Mouse (Mus musculus): ENCODE data around the gene Thy1. TPM values are rescaled to one million over a fixed set of nuclear protein-coding genes. Genes with fewer than 3 reads are reported as not detected.

The Thy1 gene
- total RNA-seq, 2 experiments from 2014 or later = 27.1 to 57.0 TPM

- intact Hi-C loops (cut with DNase I) = loop anchor here (5.0 kb wide), 1 partner anchor 42 kb away; the partner anchor contains the start of gene C1qtnf5
Measured at GRCm38 (mm10) chr9:44065177-44065576, 22.0 kb downstream of the Thy1 start.

DNA sequence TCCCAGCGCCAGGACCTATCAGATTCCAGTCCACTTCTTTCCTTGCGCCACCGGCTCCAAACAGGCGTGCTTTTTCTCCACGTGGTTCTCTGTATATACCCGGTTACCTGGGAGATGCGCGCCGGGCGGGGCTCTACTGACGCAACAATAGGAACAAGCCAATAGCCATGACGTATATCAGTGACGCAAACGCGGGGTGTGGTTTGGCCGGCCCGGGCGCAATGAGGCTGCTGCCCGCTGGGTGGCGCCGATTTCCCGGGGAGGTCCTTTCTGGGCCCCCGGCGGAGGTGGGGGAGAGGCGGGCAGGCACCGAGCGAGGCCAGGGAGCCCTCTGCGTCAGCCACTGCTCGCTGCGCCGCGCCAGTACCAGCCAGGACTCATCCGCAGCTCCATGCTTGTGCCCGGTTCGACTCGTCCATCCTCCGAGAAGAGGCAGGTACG lies 23.6 kb downstream of the Thy1 start, which contains the start of gene Usp2:
Gene Usp2, plus strand, starts transcription at position 237 of the 441 bp plus-strand sequence.
- DNase-seq = peak; percentile 100
- intact Hi-C loops (cut with DNase I) = loop anchor here (5.0 kb wide), 1 partner anchor 40 kb away; the partner anchor contains the start of gene C1qtnf5

More at GRCm38 (mm10) chr9:44065177-44065576, 22.0 kb downstream of the Thy1 start:
- DNase-seq = no peak

- DNase-seq = no peak
- intact Hi-C loops (cut with DNase I) = loop anchor here (5.0 kb wide), 1 partner anchor 40 kb away; the partner anchor contains the start of gene C1qtnf5
Measured at GRCm38 (mm10) chr9:44067241-44067959, 24.2 kb downstream of the Thy1 start.

DNA sequence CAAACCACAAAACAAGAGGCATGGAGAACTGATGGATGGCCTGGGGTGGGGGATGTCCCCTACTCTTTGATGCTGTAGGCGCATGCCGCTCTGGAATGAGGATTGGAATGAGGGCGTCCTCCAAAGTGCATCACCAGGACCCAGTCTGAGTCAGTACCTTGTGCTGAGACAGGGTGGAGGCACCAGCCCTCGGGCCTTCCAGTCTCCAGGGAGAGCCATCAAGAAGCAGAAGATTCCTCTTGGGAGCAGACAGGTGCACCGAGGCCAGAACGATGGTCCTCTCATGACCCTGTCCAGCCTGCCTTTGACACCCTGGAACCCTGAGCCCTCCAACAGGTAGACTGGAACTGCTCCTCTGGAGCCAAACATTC lies 24.8 kb downstream of the Thy1 start:
- intact Hi-C loops (cut with DNase I) = loop anchor here (5.0 kb wide), 1 partner anchor 39 kb away; the partner anchor contains the start of gene C1qtnf5
- DNase-seq = no peak

DNA sequence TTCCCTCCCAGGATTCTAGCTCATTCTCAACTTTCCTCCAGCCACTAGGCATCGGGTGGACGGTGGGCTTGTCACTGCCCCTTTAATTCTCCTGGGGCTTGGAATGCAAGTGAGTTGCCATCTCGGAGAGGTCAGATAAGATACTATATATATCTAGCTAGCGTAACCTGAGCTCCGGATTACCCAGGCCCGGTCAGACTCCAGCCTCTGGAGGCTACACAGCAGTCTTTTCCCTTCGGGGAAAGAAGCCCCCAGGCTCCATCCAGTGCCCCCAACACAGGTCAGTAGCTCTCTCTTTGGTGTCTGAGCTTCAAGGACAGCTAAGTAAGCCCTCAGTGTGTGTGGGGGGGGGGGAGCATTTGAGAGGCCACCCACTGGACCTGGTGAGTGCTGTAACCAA lies 26.1 kb downstream of the Thy1 start:
- DNase-seq = no peak
- intact Hi-C loops (cut with DNase I) = loop anchor here (5.0 kb wide), 1 partner anchor 38 kb away; the partner anchor contains the start of gene C1qtnf5

DNA sequence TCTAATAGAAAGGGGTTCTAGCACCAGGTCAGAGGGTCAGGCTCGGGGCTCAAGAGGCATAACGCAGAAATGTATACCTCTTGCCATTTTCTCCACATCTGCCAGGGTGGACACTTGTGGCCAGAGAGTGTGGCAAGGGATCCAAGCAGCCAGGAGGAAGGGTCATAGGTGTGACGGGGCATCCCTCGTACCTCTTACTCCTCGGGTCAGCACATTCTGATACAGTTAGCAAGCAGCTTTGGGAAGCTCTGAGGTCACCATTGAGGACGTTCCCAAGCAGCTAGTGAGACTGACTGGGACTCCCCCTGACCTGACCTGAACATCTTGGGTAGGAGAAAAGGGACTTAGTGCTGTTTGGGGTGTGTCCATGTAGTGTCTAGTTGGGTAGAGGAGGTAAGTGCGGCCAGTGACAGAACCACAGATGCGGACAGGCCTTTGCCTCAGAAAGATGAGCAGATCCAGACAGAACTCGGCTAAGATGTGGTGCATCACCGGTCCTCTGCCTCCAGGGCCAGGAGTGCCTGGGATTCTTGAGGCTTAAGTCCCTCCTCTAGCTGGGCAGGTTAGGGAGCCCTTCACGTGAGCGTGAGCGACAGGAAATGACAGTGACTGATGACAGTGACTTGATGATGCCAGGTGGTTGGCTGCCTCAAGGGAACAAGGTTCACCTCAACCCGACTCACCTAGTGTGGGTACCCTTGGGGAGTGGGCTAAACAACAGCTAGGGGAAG lies 27.1 kb downstream of the Thy1 start:
- intact Hi-C loops (cut with DNase I) = no loop called here
- DNase-seq = no peak

GRCm38 (mm10) chr9:44070844-44071231 lies 27.7 kb downstream of the Thy1 start:
- intact Hi-C loops (cut with DNase I) = no loop called here
- DNase-seq = no peak

DNA sequence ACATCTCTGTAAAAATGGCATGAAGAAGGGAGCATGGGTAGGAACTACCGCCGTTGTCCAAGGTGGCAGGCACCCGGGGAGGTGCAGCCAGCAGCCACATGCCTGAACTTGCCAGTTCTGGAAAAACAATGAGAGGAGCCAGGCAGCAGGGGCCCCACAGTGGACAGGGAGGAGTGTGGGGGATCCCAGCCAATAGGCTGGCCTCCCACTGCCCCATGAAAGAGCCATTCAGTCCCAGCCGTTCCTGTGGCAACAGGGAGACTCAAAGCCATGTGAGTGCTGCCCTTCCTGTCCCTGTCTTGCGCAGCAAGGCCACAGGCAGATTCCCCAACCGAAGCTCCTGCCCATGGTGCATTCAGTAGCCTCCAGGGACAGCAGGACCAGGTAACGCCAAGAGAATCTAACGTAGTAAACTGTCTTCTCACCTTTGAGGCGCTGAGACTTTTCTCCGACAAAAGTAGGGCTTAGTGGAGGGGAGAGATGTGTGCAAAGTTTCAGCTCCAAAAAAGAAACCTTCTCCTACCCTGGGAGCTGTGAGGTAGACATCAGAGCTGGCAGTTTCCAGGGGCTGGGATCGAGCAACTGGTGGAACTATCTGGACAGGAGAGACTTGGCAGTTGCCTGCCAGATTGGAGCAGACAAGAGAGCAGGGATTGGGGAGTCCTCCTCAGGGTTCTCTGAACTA lies 28.9 kb downstream of the Thy1 start:
- peak in 1 of 2 experiments; percentile 39 for DNase-seq
- intact Hi-C loops (cut with DNase I) = no loop called here

GRCm38 (mm10) chr9:44072599-44072915 lies 29.4 kb downstream of the Thy1 start:
- intact Hi-C loops (cut with DNase I) = no loop called here
- peak; percentile 39 to 53 for DNase-seq

- DNase-seq = no peak
- intact Hi-C loops (cut with DNase I) = loop anchor here (1.0 kb wide), 1 partner anchor 19 kb away; no protein-coding TSS in a partner anchor
Measured at GRCm38 (mm10) chr9:44073115-44073514, 29.9 kb downstream of the Thy1 start.

DNA sequence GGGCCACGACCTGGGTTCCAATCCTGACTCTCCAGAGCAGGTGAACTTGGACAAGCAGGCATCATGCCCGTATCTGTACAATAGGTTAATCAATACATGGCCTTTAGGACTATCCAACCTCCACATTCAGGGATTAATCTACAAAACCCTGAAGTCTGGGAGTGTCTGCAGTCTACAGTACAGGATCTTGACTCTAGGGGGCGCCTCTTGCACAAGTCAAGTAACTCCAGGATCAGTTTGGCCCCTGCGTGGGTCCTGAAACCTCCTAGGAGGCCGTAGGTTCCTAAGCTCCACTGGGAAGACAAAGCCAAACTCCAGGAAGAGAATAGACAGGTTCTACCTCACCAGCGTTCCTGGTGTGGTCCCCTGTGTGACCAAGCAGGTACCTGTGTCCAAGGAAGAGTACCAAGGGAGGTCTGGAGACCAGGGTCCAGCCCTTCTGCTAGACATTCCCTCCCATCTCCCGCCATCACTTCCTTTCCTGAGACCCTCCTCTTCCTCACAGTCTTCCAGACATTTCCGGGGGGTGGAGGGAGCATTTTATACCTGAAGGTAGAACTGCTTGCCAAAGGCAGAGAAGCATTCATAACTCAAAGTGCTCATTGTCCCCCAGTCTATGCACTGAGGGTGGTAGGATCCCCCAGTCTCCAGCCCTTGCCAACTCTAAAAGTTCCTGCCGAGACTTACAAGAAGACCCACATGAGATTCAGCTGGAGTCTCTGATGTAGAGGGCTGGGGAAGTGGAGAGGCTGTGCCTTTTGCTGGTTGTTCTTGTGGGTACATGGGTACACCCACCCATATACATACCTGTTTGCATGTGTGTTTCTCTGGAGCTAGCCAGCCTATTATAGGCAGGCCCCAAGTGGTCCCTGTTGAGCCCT lies 31.5 kb downstream of the Thy1 start:
- DNase-seq = peak in 1 of 2 experiments; percentile 50
- intact Hi-C loops (cut with DNase I) = no loop called here

DNA sequence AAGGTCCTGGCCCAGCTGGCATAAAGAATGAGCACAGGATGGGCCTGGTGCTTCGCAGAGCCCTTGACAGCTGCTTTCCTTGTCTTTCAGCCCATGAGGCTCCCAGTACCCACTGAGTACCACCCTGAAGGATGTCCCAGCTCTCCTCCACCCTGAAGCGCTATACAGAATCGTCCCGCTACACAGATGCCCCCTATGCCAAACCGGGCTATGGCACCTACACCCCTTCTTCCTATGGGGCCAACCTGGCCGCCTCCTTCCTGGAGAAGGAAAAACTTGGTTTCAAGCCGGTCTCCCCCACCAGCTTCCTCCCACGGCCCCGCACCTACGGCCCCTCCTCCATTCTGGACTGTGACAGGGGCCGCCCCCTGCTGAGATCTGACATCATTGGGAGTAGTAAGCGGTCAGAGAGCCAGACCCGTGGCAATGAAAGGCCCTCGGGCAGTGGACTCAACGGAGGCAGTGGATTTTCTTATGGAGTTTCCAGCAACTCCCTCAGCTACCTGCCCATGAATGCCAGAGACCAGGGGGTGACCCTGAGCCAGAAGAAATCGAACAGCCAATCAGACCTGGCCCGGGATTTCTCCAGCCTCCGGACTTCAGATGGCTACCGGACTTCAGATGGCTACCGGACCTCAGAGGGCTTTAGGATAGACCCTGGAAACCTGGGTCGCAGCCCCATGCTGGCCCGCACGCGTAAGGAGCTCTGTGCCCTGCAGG lies 32.3 kb downstream of the Thy1 start:
- no peak for DNase-seq
- intact Hi-C loops (cut with DNase I) = no loop called here

DNA sequence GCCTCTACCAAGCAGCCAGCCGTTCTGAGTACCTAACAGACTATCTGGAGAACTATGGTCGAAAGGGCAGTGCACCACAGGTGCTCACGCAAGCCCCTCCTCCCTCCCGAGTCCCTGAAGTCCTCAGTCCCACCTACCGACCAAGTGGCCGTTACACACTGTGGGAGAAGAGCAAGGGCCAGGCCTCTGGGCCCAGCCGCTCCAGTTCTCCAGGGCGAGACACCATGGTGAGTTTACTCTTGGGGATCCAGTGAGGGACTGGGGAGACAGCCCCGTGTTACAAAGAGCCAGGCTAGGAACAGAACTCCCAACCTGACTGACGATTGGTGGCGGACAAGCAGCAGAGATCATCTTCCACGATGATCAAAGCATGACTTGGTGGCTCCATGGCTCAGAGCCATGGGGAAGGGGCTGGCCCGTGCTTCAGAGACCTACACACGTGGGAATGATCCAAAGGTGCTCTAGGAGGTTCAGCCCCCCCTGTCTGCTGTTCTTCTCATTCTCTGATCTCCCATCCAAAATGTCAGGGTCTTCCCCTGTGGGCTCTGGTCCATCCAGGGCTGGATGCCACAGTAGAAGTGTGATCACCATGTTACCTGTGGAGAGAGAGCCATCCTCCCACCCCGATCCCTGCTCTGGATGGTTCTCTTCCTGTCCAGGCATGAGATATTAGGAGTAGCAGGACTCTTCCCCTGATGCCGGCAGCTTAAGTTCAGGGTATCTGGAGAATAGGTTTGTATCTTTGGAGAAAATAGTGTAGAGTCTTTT lies 33.0 kb downstream of the Thy1 start:
- intact Hi-C loops (cut with DNase I) = no loop called here
- DNase-seq = no peak

GRCm38 (mm10) chr9:44076764-44077120 lies 33.6 kb downstream of the Thy1 start:
- DNase-seq = peak; percentile 57 to 75
- intact Hi-C loops (cut with DNase I) = no loop called here

DNA sequence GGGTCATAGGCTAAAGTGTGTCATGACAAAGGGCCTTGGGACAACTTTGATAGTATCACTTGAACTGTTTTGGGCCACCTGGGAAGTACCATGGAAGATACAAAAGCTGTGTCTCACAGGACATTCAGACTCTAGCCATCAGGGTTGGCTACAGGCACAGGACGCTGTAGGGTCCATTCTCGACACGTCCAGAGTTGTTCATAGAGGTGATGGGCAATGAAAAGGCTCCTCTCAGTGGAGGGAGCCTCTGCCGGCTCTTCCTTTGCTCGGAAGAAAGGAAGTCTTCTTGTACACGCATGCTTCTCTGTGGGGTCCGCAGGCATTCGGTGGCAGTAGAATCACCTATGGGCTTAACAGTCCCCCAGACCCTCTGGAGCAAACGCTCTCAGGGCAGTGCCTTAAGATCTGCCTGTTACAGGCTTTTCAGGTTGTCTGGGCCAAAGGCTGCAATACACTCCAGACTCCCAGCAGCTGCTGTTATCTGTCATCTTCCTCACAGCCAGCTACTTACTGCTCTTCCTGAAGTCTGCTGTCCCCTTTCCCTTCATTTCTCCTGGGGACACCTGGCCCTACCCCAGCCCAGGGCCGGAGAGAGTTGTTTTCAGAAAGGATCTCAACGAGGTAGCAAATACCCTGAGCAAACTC lies 34.2 kb downstream of the Thy1 start:
- intact Hi-C loops (cut with DNase I) = no loop called here
- no peak for DNase-seq

DNA sequence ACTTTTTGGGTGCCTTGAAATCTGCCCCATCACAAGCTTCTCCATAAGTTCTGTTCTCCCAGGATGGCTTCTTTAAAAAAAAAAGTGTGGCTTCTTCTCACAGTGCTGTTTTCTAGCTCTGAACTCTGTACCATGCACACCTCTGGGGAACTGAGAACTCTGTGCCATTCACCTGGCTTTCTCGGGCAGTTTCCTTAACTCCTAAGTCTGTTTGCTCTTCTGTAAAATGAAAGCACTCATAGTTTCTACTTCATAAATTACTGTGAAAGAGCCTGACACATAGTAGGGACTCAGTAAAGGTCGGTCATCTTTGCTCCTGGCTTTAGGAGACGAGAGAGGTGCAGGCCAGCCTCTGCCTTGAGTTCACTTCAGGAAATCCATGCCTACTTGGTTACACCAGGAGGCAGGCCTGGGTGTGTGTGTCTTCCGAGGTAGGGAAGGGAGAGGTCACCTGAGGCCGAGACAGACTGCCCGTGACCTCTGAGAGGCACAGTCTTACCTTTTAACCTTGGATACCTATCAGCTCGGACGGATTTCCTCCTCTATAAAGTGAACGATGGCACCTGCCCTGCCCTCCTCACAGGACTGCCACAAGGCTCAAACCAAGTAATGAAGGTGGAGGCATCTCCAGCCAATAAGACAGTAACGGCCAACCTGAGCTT lies 35.1 kb downstream of the Thy1 start:
- DNase-seq = no peak
- intact Hi-C loops (cut with DNase I) = no loop called here

DNA sequence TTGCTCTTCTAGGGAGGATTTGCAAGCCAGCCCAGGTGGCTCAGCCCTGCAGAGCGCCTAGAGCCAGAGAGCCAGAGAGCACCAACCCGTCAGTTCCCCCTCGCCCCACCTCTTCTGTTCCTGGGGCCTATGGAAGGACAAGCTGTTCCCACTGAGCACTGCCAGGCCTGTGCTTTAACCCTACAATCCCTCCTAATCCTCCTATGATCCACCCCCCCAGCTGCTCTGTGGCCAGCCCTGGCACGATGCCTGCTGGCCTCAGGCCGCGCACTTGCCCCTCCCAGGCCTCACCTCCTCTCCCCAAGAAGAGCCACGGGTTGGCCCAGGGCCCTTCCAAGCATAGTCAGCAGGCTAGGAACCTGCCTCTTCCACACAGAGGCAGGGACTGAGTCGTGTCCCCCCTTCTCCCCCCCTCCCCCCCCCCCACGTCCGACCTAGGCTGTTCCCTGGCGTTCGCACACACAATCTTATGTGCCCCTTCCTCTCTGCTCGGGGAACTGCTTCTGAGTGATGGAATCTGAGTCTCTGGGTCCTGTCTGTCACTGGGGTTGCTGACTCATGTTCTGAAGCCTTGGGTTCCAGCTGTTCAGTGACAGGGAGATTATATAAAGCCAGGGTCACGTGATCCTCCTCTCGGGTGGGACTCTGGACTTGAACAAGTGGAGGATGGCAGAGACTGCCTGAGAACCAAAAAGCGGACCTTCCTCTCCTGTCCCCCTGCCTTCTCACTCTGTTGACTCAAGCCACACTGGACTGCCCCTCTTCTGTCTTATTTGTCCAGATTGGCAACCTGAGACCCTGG lies 36.0 kb downstream of the Thy1 start:
- intact Hi-C loops (cut with DNase I) = no loop called here
- DNase-seq = peak; percentile 90 to 91

Data from heart, postnatal 14 days (tissue).